Mouse (Mus musculus) ES-Bruce4 (cell line): ENCODE results near the gene Bcl2.

Source experiments
- CTCF ChIP-seq: IDR thresholded peaks from one replicate; pipeline ENCODE4 v1.8.1; 2011; ENCODE audit warnings: low read depth, low read length
- EP300 ChIP-seq: IDR thresholded peaks from 2 replicates; pipeline ENCODE4 v1.6.1; 2011; ENCODE audit warnings: low read depth, low read length; ENCODE audit not compliant: insufficient read depth
- POLR2A ChIP-seq: IDR thresholded peaks from one replicate; pipeline ENCODE4 v1.8.1; 2011; ENCODE audit warnings: low read length; ENCODE audit not compliant: insufficient read depth

GRCm38 (mm10) chr1:106526751-106527150 is 187.3 kb downstream of the Bcl2 start:
- TF ChIP-seq CTCF, result no peak
- no peak for TF ChIP-seq EP300
- no peak for TF ChIP-seq POLR2A
